Mouse (Mus musculus): ENCODE measurements around the gene Ypel1. TPM values are rescaled to one million over a fixed set of nuclear protein-coding genes. Genes with fewer than 3 reads are reported as not detected.

Gene Ypel1
- polyA plus RNA-seq, 1 experiment from 2014 or later, result 3.3 TPM

DNA sequence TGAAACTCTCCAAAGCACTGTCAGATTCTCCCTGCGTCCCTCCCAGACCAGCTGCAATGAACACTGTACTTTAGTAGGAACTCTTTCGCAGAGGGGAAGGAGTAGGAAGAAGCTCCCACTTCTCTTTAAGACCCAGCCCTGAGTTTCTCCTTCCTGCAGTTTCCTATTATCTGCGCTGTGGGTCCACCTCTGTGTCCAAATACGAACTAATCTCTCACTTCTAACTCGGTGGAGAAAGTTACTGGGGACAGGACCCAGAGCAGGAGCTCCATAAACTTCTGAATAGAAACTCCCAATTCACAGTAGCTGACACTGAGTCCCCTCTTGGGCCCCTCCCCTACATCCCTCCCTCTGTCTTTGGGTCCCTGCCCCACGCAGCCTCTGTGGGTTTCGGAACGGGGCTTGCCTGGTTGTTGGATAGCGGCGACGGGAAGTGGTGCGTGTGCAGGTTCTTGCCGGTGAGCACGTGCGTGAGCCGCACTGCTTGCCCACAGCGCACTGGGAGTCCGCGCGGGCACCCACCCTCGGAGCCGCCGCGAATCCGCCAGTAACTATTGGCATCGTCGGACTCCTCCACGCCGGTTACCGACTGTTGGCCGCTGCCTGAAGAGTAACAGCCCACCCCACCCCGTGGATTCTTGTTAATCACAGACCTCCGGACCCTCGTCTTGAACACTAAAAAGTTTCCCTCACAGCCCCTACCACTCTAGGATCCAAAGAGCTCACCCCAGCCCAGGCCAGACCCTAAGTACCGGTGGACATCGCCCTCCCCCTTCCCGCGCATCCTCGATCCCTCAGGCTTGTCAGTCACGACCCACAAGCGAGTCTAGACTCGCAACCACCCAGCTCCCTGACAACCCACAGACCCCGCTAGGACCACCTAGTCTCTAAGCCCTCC lies 61.9 kb downstream of the Ypel1 start:
- ATAC-seq, result no peak

DNA sequence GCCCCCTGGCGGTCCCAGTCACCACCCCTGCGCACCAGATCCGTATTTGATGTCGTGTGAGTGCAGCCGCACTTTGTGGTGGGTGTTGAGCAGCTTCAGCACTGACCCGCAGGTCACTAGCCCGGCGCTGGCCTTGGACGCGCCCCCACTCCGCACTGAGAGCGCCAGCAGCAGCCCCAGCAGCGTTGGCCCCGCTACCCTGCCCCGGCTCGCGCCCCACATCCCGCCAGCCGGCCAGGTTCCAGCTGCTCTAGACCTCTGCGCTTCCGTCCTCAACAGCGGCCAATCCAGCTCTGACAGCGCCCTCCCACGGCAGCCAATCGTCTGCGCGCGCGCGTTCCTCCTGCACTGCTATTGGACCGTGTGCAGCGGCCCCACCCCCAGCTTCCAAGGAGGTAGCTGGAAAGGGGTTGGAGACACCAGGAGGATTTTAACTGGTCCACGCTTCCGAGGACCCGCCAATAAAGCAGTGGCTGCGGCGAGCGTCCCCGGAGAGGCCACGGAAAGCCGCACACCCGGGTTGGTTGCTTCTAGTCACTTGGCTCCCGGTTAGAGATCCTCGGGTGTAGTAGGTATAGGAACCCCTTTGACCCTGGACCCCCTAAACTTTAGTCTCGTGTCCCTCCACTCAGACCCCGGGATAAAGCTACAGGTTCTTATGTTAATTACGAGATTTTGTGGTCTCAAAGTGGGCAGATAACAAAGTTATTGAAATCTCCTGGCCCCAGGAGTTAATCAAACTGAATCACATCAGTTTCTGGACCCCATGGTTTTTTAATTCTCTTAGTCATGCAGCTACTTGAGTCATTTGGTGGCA lies 62.8 kb downstream of the Ypel1 start, which contains the start of gene Sdf2l1:
TSS of gene Sdf2l1 (minus strand) at position 295 of the 817 bp plus-strand sequence.
- Histone ChIP-seq H3K4me1 (peaks cover 20% of the 10 kb centered on the region), H3K9ac (peak within 1 kb of the TSS; percentile 78), H3K27me3 (replicated peaks) (peaks cover 7% of the 10 kb centered on the region; the same call in 1 of the 2 replicates), H3K9me3 (replicated peaks) (no peaks in the 10 kb centered on the region), H3K4me3 (peak within 1 kb of the TSS; percentile 70), H3K4me2 (peak within 1 kb of the TSS; percentile 99), H3K36me3 (peaks cover 6% of the 10 kb centered on the region; the same call in 1 of the 2 replicates), H3K27ac (peak within 1 kb of the TSS; percentile 72)
- ATAC-seq, result peak; percentile 97
- WGBS (ENCODE audit: insufficient replicate concordance), result under 1% methylated on average over 47 of the region's 47 CpGs

More for the DNA sequence above, 61.9 kb downstream of the Ypel1 start:
- Histone ChIP-seq H3K36me3 (peaks cover 6% of the 10 kb centered on the region; the same call in 1 of the 2 replicates), H3K4me2 (peak overlapping the region; percentile 99), H3K27me3 (replicated peaks) (peaks cover 7% of the 10 kb centered on the region; the same call in 1 of the 2 replicates), H3K4me1 (peaks cover 20% of the 10 kb centered on the region), H3K9ac (peak overlapping the region; percentile 78), H3K27ac (peak overlapping the region; percentile 59), H3K9me3 (replicated peaks) (no peaks in the 10 kb centered on the region), H3K4me3 (peak overlapping the region; percentile 70)
- 3% methylated on average over 43 of the region's 43 CpGs for WGBS (ENCODE audit: insufficient replicate concordance)

DNA sequence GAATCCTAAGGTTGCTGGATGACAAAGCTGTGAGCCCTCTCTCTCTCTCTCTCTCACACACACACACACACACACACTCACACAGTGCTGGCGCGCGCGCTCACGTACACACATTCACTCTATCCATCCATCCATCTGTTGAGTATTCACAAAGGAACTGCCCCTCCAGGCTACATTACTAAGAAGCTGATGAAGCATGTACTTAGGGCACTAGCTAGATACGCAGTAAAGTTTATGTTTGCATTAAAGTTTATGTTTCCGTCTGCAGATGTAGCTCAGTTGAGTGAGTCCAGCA lies 63.4 kb downstream of the Ypel1 start:
- H3K9me3 ChIP-seq (replicated peaks), result no peaks in the 10 kb centered on the region
- peaks cover 20% of the 10 kb centered on the region for H3K4me1 ChIP-seq
- peaks cover 7% of the 10 kb centered on the region; the same call in 1 of the 2 replicates for H3K27me3 ChIP-seq (replicated peaks)
- ATAC-seq, result no peak
- peak overlapping the region; percentile 72; the same call in 1 of the 2 replicates for H3K27ac ChIP-seq
- H3K9ac ChIP-seq, result peak overlapping the region; percentile 72
- H3K36me3 ChIP-seq, result peaks cover 6% of the 10 kb centered on the region; the same call in 1 of the 2 replicates
- whole genome bisulfite sequencing (ENCODE audit: insufficient replicate concordance), result 64% methylated on average over 7 of the region's 7 CpGs
- peak overlapping the region; percentile 99 for H3K4me2 ChIP-seq
- H3K4me3 ChIP-seq, result peak overlapping the region; percentile 70

MicroRNA genes within 50 kb of the gene (microRNA counts, 519-probe panel; counts per million panel counts)
- 5,627 counts per million, percentile 89 among the panel's probes with 10 or more counts for microRNA mmu-miR-130b
- microRNA mmu-miR-301b, result 1,540 counts per million, percentile 71 among the panel's probes with 10 or more counts

Small RNAs within 50 kb of the gene (microRNA-seq; reads per million reads assigned to microRNA genes)
- gene Mir130b (9,085 reads per million, percentile 92 among the genes with 10 or more reads in this experiment), gene Mir301b (114 reads per million, percentile 48 among the genes with 10 or more reads in this experiment)

Other genes with a start within 250 kb of the Ypel1 start
- gene Spag6l, start 240.2 kb upstream of the Ypel1 start, polyA plus RNA-seq (2016; fragmentation: Nextera tagmentation; extraction: Ambion mirVana), result not detected in 2 replicates
- not detected in 2 replicates for gene Igll1, start 205.7 kb upstream of the Ypel1 start, polyA plus RNA-seq (2016; fragmentation: Nextera tagmentation; extraction: Ambion mirVana)
- 40.8 and 42.2 TPM in 2 replicates for gene Top3b, start 199.0 kb upstream of the Ypel1 start, polyA plus RNA-seq (2016; fragmentation: Nextera tagmentation; extraction: Ambion mirVana)
- 0.80 and 0.83 TPM in 2 replicates for gene Vpreb1, start 198.9 kb upstream of the Ypel1 start, polyA plus RNA-seq (2016; fragmentation: Nextera tagmentation; extraction: Ambion mirVana)
- gene Ppm1f, start 173.2 kb upstream of the Ypel1 start, polyA plus RNA-seq (2016; fragmentation: Nextera tagmentation; extraction: Ambion mirVana), result 13.8 and 14.4 TPM in 2 replicates
- 117 and 123 TPM in 2 replicates for gene Mapk1, start 86.3 kb upstream of the Ypel1 start, polyA plus RNA-seq (2016; fragmentation: Nextera tagmentation; extraction: Ambion mirVana)
- gene Ppil2, start 41.6 kb downstream of the Ypel1 start, polyA plus RNA-seq (2016; fragmentation: Nextera tagmentation; extraction: Ambion mirVana), result 72.7 and 77.5 TPM in 2 replicates
- gene 2610318N02Rik, start 55.5 kb downstream of the Ypel1 start, polyA plus RNA-seq (2016; fragmentation: Nextera tagmentation; extraction: Ambion mirVana), result 31.9 and 33.4 TPM in 2 replicates
- gene Sdf2l1, start 62.7 kb downstream of the Ypel1 start, polyA plus RNA-seq (2016; fragmentation: Nextera tagmentation; extraction: Ambion mirVana), result 82.4 and 91.1 TPM in 2 replicates
- 18.5 and 18.8 TPM in 2 replicates for gene Ydjc, start 74.9 kb downstream of the Ypel1 start, polyA plus RNA-seq (2016; fragmentation: Nextera tagmentation; extraction: Ambion mirVana)
- 0.80 and 1.3 TPM in 2 replicates for gene Ccdc116, start 77.5 kb downstream of the Ypel1 start, polyA plus RNA-seq (2016; fragmentation: Nextera tagmentation; extraction: Ambion mirVana)
- 275 and 283 TPM in 2 replicates for gene Ube2l3, start 133.0 kb downstream of the Ypel1 start, polyA plus RNA-seq (2016; fragmentation: Nextera tagmentation; extraction: Ambion mirVana)
- gene Rimbp3, start 138.9 kb downstream of the Ypel1 start, polyA plus RNA-seq (2016; fragmentation: Nextera tagmentation; extraction: Ambion mirVana), result 0.12 and 0.17 TPM in 2 replicates
- gene Hic2, start 163.9 kb downstream of the Ypel1 start, polyA plus RNA-seq (2016; fragmentation: Nextera tagmentation; extraction: Ambion mirVana), result 4.8 and 5.3 TPM in 2 replicates
- gene Tmem191c, start 206.4 kb downstream of the Ypel1 start, polyA plus RNA-seq (2016; fragmentation: Nextera tagmentation; extraction: Ambion mirVana), result 4.7 and 5.3 TPM in 2 replicates

All from liver, embryonic 12.5 days (tissue).